8 mouse cellular contexts compared by ENCODE assay signal in the genomic region with DNA sequence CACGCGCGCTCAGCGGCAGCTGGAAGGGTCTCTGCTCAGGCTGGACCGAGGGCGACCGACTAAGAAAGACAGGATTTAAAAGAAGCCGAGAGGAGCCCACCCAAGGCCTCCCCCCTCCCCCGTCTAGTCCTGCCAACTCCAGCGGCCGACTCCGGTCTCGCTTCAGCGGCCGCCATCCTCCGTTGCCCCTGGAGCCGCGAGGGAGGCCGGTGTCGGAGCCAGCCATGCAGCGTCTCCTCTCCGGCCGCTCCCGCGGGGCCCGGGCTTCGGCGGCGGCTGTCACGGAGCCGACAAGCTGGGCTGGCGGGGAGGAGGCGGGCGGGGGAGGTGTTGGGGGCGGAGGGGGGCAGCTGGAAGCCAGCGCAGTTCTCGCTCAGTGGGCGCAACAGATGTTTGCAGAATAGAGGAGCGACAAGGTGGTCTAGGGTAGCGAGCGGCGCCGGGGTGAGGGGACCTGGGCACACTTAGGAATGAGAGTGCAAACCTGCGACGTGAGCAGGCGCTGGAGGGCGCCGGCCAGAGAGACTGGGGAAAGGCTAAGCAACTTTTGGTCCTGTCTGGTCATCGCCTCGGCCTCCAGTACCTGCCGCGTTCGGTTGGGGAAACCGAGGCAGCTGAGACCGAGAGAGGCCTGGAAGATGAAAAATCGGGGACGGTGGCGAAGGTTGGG. TPM values are rescaled to one million over a fixed set of nuclear protein-coding genes. Genes with fewer than 3 reads are reported as not detected.
DNase-seq lines count a peak whose midpoint lies in the region; ATAC-seq and TF ChIP-seq lines count a peak whose summit lies in the region.

No protein-coding gene starts in this region.

- H3K27me3 ChIP-seq in liver, adult 2 months (ENCODE audit: control insufficient read depth, insufficient read depth, low read length) = no peaks in the 10 kb centered on the region
- peaks cover 67% of the 10 kb centered on the region for H3K27me3 ChIP-seq in embryonic facial prominence, embryonic 11.5 days (ENCODE audit: control insufficient read depth, insufficient read depth, low read length)
- H3K27me3 ChIP-seq in hindbrain, embryonic 16.5 days (replicated peaks; ENCODE audit: control insufficient read depth, insufficient read depth, low read length) = peaks cover 33% of the 10 kb centered on the region
- peaks cover 80% of the 10 kb centered on the region for H3K27me3 ChIP-seq in liver, embryonic 16.5 days (ENCODE audit: control insufficient read depth, insufficient read depth, low read depth, low read length)

- no peak for ATAC-seq in embryonic facial prominence, embryonic 11.5 days (replicated peaks; ENCODE audit: insufficient number of reproducible peaks, low FRiP score, low TSS enrichment, low read depth)
- ATAC-seq in hindbrain, embryonic 16.5 days = 0 out of 2 replicates have a peak, but pooled peaks have one; percentile 31
- no peak for ATAC-seq in liver, embryonic 16.5 days (ENCODE audit: low read depth)

- peaks cover 27% of the 10 kb centered on the region for H3K4me1 ChIP-seq in liver, adult 2 months (ENCODE audit: control insufficient read depth, insufficient read depth, low read length)
- peaks cover 21% of the 10 kb centered on the region for H3K4me1 ChIP-seq in embryonic facial prominence, embryonic 11.5 days (ENCODE audit: control insufficient read depth, insufficient read depth, low read length)
- peaks cover 30% of the 10 kb centered on the region for H3K4me1 ChIP-seq in hindbrain, embryonic 16.5 days (ENCODE audit: control insufficient read depth, insufficient read depth, low read depth, low read length)
- peaks cover 22% of the 10 kb centered on the region for H3K4me1 ChIP-seq in liver, embryonic 16.5 days (ENCODE audit: control insufficient read depth, low read depth, low read length)

- H3K36me3 ChIP-seq in liver, adult 2 months (ENCODE audit: control insufficient read depth, insufficient read depth, low read length) = peaks cover 9% of the 10 kb centered on the region; the same call in 1 of the 2 replicates
- no peaks in the 10 kb centered on the region for H3K36me3 ChIP-seq in embryonic facial prominence, embryonic 11.5 days (replicated peaks; ENCODE audit: control insufficient read depth, insufficient read depth, low read depth, low read length)
- H3K36me3 ChIP-seq in hindbrain, embryonic 16.5 days (ENCODE audit: control insufficient read depth, insufficient read depth, low read length) = no peaks in the 10 kb centered on the region
- H3K36me3 ChIP-seq in liver, embryonic 16.5 days (ENCODE audit: control insufficient read depth, insufficient read depth) = no peaks in the 10 kb centered on the region

- H3K79me2 ChIP-seq in liver, adult 2 months (ENCODE audit: control insufficient read depth, insufficient read depth, low read length) = peaks cover 7% of the 10 kb centered on the region; the same call in 1 of the 2 replicates

- H3K4me3 ChIP-seq in liver, adult 2 months (ENCODE audit: insufficient read depth, low read depth, low read length) = peak overlapping the region; percentile 67
- H3K4me3 ChIP-seq in embryonic facial prominence, embryonic 11.5 days (ENCODE audit: low read depth, low read length) = peak overlapping the region; percentile 34
- peak overlapping the region; percentile 44 for H3K4me3 ChIP-seq in hindbrain, embryonic 16.5 days (ENCODE audit: low read length)
- H3K4me3 ChIP-seq in liver, embryonic 16.5 days (ENCODE audit: low read depth, low read length) = peak overlapping the region; percentile 37

- peak overlapping the region; percentile 94 for H3K9ac ChIP-seq in liver, adult 2 months (ENCODE audit: low read depth, low read length)
- 0 out of 2 replicates have a peak overlapping the region, but pooled peaks have one; percentile 5 for H3K9ac ChIP-seq in embryonic facial prominence, embryonic 11.5 days (replicated peaks; ENCODE audit: low read length)
- peak overlapping the region; percentile 56 for H3K9ac ChIP-seq in hindbrain, embryonic 16.5 days (ENCODE audit: low read depth, low read length)
- H3K9ac ChIP-seq in liver, embryonic 16.5 days (ENCODE audit: low read depth, low read length) = no peak overlapping the region

- H3K4me2 ChIP-seq in embryonic facial prominence, embryonic 11.5 days (ENCODE audit: low read depth, low read length) = peak overlapping the region; percentile 67
- H3K4me2 ChIP-seq in hindbrain, embryonic 16.5 days (ENCODE audit: low read length) = peak overlapping the region; percentile 87
- H3K4me2 ChIP-seq in liver, embryonic 16.5 days (ENCODE audit: low read depth, low read length) = peak overlapping the region; percentile 60

- TF ChIP-seq CTCF in liver, adult 2 months (IDR thresholded peaks at IDR 0.05; ENCODE audit: low read depth, low read length) = no peak

- H3K9me3 ChIP-seq in embryonic facial prominence, embryonic 11.5 days (replicated peaks; ENCODE audit: control insufficient read depth, low read length) = no peaks in the 10 kb centered on the region
- H3K9me3 ChIP-seq in hindbrain, embryonic 16.5 days (ENCODE audit: control insufficient read depth, low read length) = no peaks in the 10 kb centered on the region
- no peaks in the 10 kb centered on the region for H3K9me3 ChIP-seq in liver, embryonic 16.5 days (replicated peaks; ENCODE audit: control insufficient read depth, low read length)

- H3K27ac ChIP-seq in liver, adult 2 months (replicated peaks; ENCODE audit: insufficient read depth, low read depth, low read length) = peak overlapping the region; percentile 93
- H3K27ac ChIP-seq in embryonic facial prominence, embryonic 11.5 days (replicated peaks; ENCODE audit: low read depth, low read length) = no peak overlapping the region
- H3K27ac ChIP-seq in hindbrain, embryonic 16.5 days (ENCODE audit: low read depth, low read length) = no peak overlapping the region
- no peak overlapping the region for H3K27ac ChIP-seq in liver, embryonic 16.5 days (ENCODE audit: low read length)

- peak; percentile 55 for DNase-seq in liver, adult 2 months (ENCODE audit: extremely low read depth, low read depth, low spot score)
- DNase-seq in liver = no peak
- DNase-seq in embryonic facial prominence, embryonic 11.5 days (ENCODE audit: low spot score) = peak; percentile 53
- DNase-seq in frontal cortex, postnatal 10 days (ENCODE audit: low spot score in 2 of 2) = no peak
- no peak for DNase-seq in urinary bladder, postnatal 25 days (ENCODE audit: low spot score)
- DNase-seq in urinary bladder, postnatal 4 days (ENCODE audit: low spot score in 2 of 2) = no peak

- WGBS in liver, adult 2 months = under 1% methylated on average over 58 of the region's 58 CpGs
- under 1% methylated on average over 56 of the region's 58 CpGs for WGBS in embryonic facial prominence, embryonic 11.5 days
- under 1% methylated on average over 50 of the region's 58 CpGs for WGBS in hindbrain, embryonic 16.5 days
- 1% methylated on average over 52 of the region's 58 CpGs for WGBS in liver, embryonic 16.5 days (ENCODE audit: insufficient replicate concordance)

- TF ChIP-seq POLR2A in liver, adult 2 months (IDR thresholded peaks at IDR 0.05; ENCODE audit: extremely low read depth, insufficient read depth, low read length) = no peak

RNA-seq across cellular contexts. Expression of a gene that starts 4.0 kb away (rescaled TPM):
- 146 and 151 TPM in 2 replicates for total RNA-seq in liver, adult 2 months (2014; rRNA removed)
- 119 and 120 TPM in 2 replicates for polyA plus RNA-seq in liver, adult 2 months (2012; rRNA removed)
- 0.18 and 0.56 TPM in 2 replicates for polyA plus RNA-seq in embryonic facial prominence, embryonic 11.5 days (2014; fragmentation: Nextera tagmentation; extraction: Ambion mirVana)
- polyA plus RNA-seq in hindbrain, embryonic 16.5 days (2015; fragmentation: Nextera tagmentation; extraction: Ambion mirVana) = 0.92 and 1.1 TPM in 2 replicates
- 18.5 and 19.2 TPM in 2 replicates for polyA plus RNA-seq in liver, embryonic 16.5 days (2015; fragmentation: Nextera tagmentation; extraction: Ambion mirVana)

RNA-seq across cellular contexts. Expression of a gene that starts 9.3 kb away (rescaled TPM):
- not detected in 2 replicates for total RNA-seq in liver, adult 2 months (2014; rRNA removed)
- 0.10 and 0.11 TPM in 2 replicates for polyA plus RNA-seq in liver, adult 2 months (2012; rRNA removed)
- 1.0 and 1.1 TPM in 2 replicates for polyA plus RNA-seq in embryonic facial prominence, embryonic 11.5 days (2014; fragmentation: Nextera tagmentation; extraction: Ambion mirVana)
- 4.0 and 5.7 TPM in 2 replicates for polyA plus RNA-seq in hindbrain, embryonic 16.5 days (2015; fragmentation: Nextera tagmentation; extraction: Ambion mirVana)
- polyA plus RNA-seq in liver, embryonic 16.5 days (2015; fragmentation: Nextera tagmentation; extraction: Ambion mirVana) = not detected in 2 replicates

RNA-seq across cellular contexts. Expression of a gene that starts 22.6 kb away (rescaled TPM):
- total RNA-seq in liver, adult 2 months (2014; rRNA removed) = 0.34 TPM in 1 of 2 replicates, not detected in the other
- not detected in 2 replicates for polyA plus RNA-seq in liver, adult 2 months (2012; rRNA removed)
- polyA plus RNA-seq in embryonic facial prominence, embryonic 11.5 days (2014; fragmentation: Nextera tagmentation; extraction: Ambion mirVana) = 20.6 and 23.8 TPM in 2 replicates
- polyA plus RNA-seq in hindbrain, embryonic 16.5 days (2015; fragmentation: Nextera tagmentation; extraction: Ambion mirVana) = 5.6 and 8.7 TPM in 2 replicates
- polyA plus RNA-seq in liver, embryonic 16.5 days (2015; fragmentation: Nextera tagmentation; extraction: Ambion mirVana) = 13.3 and 15.2 TPM in 2 replicates

RNA-seq across cellular contexts. Expression of a gene that starts 28.8 kb away (rescaled TPM):
- total RNA-seq in liver, adult 2 months (2014; rRNA removed) = 2.7 and 3.2 TPM in 2 replicates
- polyA plus RNA-seq in liver, adult 2 months (2012; rRNA removed) = 2.5 and 2.9 TPM in 2 replicates
- polyA plus RNA-seq in embryonic facial prominence, embryonic 11.5 days (2014; fragmentation: Nextera tagmentation; extraction: Ambion mirVana) = 59.6 and 68.5 TPM in 2 replicates
- 23.8 and 28.8 TPM in 2 replicates for polyA plus RNA-seq in hindbrain, embryonic 16.5 days (2015; fragmentation: Nextera tagmentation; extraction: Ambion mirVana)
- 5.5 and 6.0 TPM in 2 replicates for polyA plus RNA-seq in liver, embryonic 16.5 days (2015; fragmentation: Nextera tagmentation; extraction: Ambion mirVana)

RNA-seq across cellular contexts. Expression of a gene that starts 42.0 kb away (rescaled TPM):
- 0.07 and 0.09 TPM in 2 replicates for total RNA-seq in liver, adult 2 months (2014; rRNA removed)
- polyA plus RNA-seq in liver, adult 2 months (2012; rRNA removed) = 0.09 and 0.39 TPM in 2 replicates
- polyA plus RNA-seq in embryonic facial prominence, embryonic 11.5 days (2014; fragmentation: Nextera tagmentation; extraction: Ambion mirVana) = 17.1 and 20.6 TPM in 2 replicates
- polyA plus RNA-seq in hindbrain, embryonic 16.5 days (2015; fragmentation: Nextera tagmentation; extraction: Ambion mirVana) = 52.8 and 81.8 TPM in 2 replicates
- 0.86 and 1.1 TPM in 2 replicates for polyA plus RNA-seq in liver, embryonic 16.5 days (2015; fragmentation: Nextera tagmentation; extraction: Ambion mirVana)

Comparison
In these comparisons a context has a peak if more than half of its experiments do, and no peak if none do; other contexts are left out.
1. DNase-seq: peak in liver, adult 2 months (single experiment) and embryonic facial prominence, embryonic 11.5 days (single experiment); none in liver (single experiment), frontal cortex, postnatal 10 days (0 of 2), urinary bladder, postnatal 25 days (single experiment) and urinary bladder, postnatal 4 days (0 of 2).
2. Peak in every context shown above with its lines, with median percentiles within 50 percentile points of each other: H3K4me3 ChIP-seq and H3K4me2 ChIP-seq.